Mouse (Mus musculus): Measurements from ENCODE around the gene Prkar2a. TPM values are rescaled to one million over a fixed set of nuclear protein-coding genes. Genes with fewer than 3 reads are reported as not detected.
A peak's percentile ranks its signal among the peaks of the same experiment; 100 is the strongest.
"Not testable (repeated sequence)": the region's sequence is repeated elsewhere in the genome, so short reads cannot be mapped to it uniquely, and the experiment has no call there.

Gene Prkar2a
- 24.2 and 28.2 TPM in 2 replicates for polyA plus RNA-seq (2015; fragmentation: Nextera tagmentation; extraction: Ambion mirVana)

DNA sequence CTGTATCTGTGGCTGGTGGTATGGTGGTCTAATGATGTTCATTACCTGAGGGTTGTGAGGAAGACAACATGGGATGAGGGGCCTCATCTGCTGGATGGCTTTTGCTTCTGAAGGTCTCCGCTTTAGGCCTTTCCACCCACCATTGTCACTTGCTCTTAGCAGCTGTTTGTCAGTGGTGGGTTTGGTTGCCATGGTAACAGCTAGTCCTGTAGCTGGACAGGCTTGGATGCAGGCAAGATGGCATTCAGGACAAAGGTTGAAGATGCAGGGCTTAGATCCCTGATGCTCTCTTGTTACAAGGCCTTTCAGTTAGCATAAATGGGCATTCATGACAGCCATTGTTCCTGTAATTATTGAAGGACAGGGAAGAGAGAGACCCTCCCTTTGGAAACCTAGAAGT is at the start of gene Prkar2a:
Prkar2a (plus strand) TSS at position 209 of the 400 bp plus-strand sequence.
- H3K27ac ChIP-seq = no peak within 1 kb of the TSS
- H3K4me2 ChIP-seq = no peak within 1 kb of the TSS
- WGBS = 88% methylated on average over 1 of the region's 1 CpGs
- no peaks in the 10 kb centered on the region for H3K27me3 ChIP-seq
- no peak for ATAC-seq (ENCODE audit: insufficient number of reproducible peaks, low FRiP score, low TSS enrichment, low read depth)
- H3K9ac ChIP-seq = no peak within 1 kb of the TSS
- no peaks in the 10 kb centered on the region for H3K9me3 ChIP-seq
- peaks cover 20% of the 10 kb centered on the region for H3K4me1 ChIP-seq
- H3K36me3 ChIP-seq = peaks cover 8% of the 10 kb centered on the region; the same call in 1 of the 2 replicates
- no peak within 1 kb of the TSS for H3K4me3 ChIP-seq

DNA sequence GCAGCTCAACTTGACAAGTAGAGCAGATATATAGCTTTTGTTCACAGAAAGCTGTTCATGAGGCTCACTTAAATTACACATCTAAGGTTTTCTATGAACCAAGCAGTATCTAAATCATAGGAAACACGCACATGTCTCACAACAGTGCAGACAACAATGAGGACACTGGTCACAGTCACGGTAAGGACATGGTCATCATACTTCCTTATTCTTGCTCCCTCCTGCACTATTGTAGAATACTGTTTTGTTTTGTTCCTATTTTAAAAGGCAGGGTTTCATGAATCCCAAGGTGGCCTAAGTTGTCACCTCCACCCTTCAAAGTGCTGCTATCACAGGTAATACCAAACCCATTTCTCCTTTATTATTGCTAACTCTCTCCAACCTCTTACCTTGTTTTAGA is 49.3 kb upstream of the Prkar2a start:
- WGBS = 93% methylated on average over 2 of the region's 2 CpGs
- Histone ChIP-seq H3K4me2 (no peak overlapping the region), H3K36me3 (peaks cover 34% of the 10 kb centered on the region), H3K9me3 (no peaks in the 10 kb centered on the region), H3K27me3 (no peaks in the 10 kb centered on the region), H3K27ac (no peak overlapping the region), H3K4me1 (no peaks in the 10 kb centered on the region), H3K9ac (no peak overlapping the region), H3K4me3 (no peak overlapping the region)
- ATAC-seq (ENCODE audit: insufficient number of reproducible peaks, low FRiP score, low TSS enrichment, low read depth) = no peak

DNA sequence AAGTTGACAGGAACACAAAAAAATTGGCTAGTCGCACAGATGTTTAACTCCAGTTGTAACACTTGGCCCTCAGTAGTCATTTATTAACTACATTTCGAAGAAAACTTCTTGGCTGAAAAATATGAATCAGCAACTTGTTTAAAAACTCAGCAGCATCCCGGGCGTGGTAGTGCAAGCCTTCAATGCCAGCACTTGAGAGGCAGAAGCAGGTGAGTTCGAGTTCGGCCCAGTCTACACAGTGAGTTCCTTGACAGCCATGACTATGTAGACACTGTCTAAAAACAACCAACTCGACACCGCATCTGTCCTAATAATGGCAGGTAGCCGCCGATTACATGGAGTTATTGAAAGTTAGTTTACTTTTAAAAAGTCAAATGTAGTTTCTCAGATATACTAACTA is 40.9 kb upstream of the Prkar2a start:
- Histone ChIP-seq H3K4me2 (peak overlapping the region; percentile 65), H3K4me3 (peak overlapping the region; percentile 98), H3K27ac (peak overlapping the region; percentile 93; the same call in 1 of the 2 replicates), H3K36me3 (peaks cover 3% of the 10 kb centered on the region; the same call in 1 of the 2 replicates), H3K27me3 (no peaks in the 10 kb centered on the region), H3K9me3 (no peaks in the 10 kb centered on the region), H3K4me1 (peaks cover 13% of the 10 kb centered on the region), H3K9ac (peak overlapping the region; percentile 94; the same call in 1 of the 2 replicates)
- 38% methylated on average over 10 of the region's 10 CpGs for WGBS
- no peak for ATAC-seq (ENCODE audit: insufficient number of reproducible peaks, low FRiP score, low TSS enrichment, low read depth)

DNA sequence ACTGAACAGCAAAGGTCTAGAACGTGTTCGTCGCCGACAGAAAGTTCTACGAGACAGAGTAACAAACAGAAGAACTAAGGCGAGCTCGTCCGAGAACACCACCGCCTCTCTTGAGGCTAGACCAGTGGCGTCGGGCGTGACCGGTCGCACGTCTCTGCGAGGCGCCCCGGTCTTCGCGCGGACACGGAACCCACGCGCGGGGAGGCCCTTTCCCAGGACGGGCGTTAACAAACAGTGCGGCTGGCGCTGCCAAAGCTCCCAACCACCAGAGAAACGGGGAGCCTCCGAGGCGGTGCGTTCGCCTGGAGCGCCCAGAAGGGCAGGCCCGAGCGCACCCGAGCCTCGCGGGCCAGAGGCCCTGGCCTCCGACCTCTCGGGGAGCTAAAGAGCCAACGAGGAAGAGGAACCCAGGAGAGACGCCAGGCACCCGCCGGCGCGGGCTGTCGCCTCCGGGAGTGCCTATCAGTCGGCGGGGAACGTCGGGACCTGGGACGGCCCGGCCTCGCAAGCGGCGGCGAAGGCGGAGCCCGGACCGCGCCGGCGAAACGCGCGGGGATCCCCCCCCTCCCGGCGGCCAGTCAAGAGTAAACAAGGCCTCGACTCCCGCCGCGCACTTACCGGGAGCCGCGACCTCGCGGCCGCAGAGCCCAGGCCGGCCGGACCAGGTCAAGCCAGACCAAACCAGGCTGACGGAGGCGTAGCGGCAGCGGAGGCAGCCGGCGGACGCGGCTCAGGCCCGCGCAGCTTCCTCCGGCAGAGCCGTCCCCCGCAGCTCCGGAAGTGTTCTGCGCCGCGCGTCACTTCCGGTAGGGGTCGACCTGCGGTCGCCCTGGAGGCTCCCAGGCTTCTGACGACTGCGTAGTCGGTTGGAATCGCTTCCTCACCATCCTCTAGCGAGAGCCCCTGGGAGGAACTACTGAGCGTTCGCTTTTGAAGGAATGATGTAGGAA is 40.2 kb upstream of the Prkar2a start, which contains the start of gene Arih2:
Arih2 (minus strand) TSS at position 776 of the 950 bp plus-strand sequence.
- peak within 1 kb of the TSS; percentile 93 for H3K27ac ChIP-seq
- H3K9ac ChIP-seq = peak within 1 kb of the TSS; percentile 94
- peaks cover 13% of the 10 kb centered on the region for H3K4me1 ChIP-seq
- peak; percentile 97 for ATAC-seq (ENCODE audit: insufficient number of reproducible peaks, low FRiP score, low TSS enrichment, low read depth)
- H3K36me3 ChIP-seq = no peaks in the 10 kb centered on the region
- under 1% methylated on average over 112 of the region's 112 CpGs for WGBS
- no peaks in the 10 kb centered on the region for H3K27me3 ChIP-seq
- peak within 1 kb of the TSS; percentile 65 for H3K4me2 ChIP-seq
- H3K4me3 ChIP-seq = peak within 1 kb of the TSS; percentile 98
- H3K9me3 ChIP-seq = no peaks in the 10 kb centered on the region

DNA sequence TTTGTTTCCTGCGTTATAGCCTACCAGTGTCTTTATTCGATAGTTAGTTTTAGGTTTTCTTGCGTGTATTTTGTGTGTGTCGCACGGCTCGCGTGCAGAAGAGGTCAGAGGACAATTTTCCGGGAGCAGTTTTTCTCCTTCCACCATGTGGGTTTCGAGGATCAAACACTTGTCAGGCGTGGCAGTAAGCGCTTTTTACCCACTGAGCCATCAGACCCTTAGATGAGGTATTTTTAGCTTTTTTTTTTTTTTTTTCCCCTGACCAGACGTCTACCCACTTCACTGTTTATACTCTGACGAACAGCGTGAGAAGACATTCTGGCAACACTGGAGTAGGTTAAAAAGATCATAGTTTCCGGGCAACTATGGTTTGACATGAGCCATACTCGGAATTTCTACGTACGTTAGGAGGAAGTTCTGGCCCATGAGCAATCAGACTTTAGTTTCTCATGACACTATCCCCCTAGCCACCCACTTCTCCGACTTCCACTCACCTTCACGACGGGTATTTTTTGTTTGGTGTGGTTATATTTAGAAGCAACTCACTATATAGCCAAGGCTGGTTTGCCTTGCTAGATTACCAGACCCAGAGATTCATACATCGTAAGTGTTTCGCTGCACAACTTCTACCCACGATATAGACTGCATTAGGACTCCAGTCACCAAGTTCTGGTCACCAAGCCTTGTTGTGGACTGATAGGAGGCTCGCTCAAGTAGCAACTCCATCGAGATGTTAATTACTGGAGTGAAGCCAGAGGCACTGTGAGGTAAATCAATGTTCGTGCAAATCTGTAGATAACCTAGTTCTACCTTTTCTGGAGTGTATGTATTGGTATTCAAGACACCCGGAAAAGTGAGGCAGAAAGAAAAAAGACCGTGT is 39.3 kb upstream of the Prkar2a start:
- no peaks in the 10 kb centered on the region for H3K9me3 ChIP-seq
- H3K4me2 ChIP-seq = peak overlapping the region; percentile 65
- no peak overlapping the region for H3K9ac ChIP-seq
- 0 out of 2 replicates have a peak, but pooled peaks have one; percentile 16 for ATAC-seq (ENCODE audit: insufficient number of reproducible peaks, low FRiP score, low TSS enrichment, low read depth)
- no peaks in the 10 kb centered on the region for H3K27me3 ChIP-seq
- WGBS = 26% methylated on average over 29 of the region's 29 CpGs
- peak overlapping the region; percentile 93 for H3K27ac ChIP-seq
- H3K36me3 ChIP-seq = no peaks in the 10 kb centered on the region
- H3K4me3 ChIP-seq = peak overlapping the region; percentile 98
- peaks cover 13% of the 10 kb centered on the region for H3K4me1 ChIP-seq

DNA sequence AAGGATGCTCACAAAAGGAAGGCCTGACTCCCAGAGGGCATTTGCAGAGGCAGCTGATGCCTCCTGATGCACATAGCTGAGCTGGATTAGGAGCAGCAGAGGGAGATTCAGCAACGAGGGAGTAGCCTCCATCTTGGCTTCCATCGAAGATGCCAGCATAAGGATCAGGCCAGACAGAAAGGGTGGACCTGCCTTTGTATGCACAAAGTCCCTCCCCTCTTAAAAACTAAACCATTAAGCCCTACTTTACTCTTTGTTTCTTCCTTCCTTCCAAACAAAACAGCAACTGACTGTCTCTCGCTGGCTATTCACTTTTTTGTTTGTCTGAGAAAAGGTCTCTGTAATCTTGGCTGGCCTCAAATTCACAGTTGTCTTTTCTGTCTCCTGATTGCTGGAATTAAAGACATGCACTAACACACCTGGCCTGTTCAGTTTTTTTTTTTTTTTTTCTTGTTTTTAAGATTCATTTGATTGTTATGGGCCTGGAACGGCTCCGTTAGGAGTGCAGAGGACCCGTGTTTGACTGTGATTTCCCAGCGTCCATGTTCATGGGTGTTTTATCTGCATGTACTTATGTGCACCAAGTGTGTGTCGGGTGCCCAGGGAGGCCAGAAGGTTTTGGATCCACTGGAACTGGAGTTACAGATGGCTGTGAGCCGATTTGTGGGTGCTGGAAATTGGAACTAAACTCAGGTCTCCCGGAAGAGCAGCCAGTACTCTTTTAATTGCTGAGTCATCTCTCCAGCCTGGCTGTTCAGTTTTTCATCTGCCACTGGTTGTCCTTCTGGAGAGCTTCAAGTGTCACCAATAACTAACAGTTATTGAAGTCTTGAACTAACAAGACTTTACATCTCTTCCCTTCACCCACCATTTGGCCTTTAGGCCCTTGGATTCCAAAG is 34.3 kb upstream of the Prkar2a start:
- Histone ChIP-seq H3K4me3 (no peak overlapping the region), H3K4me1 (peaks cover 5% of the 10 kb centered on the region), H3K9ac (no peak overlapping the region), H3K27ac (no peak overlapping the region), H3K4me2 (no peak overlapping the region), H3K9me3 (no peaks in the 10 kb centered on the region), H3K27me3 (no peaks in the 10 kb centered on the region), H3K36me3 (no peaks in the 10 kb centered on the region)
- ATAC-seq (ENCODE audit: insufficient number of reproducible peaks, low FRiP score, low TSS enrichment, low read depth) = no peak
- 78% methylated on average over 10 of the region's 10 CpGs for WGBS

DNA sequence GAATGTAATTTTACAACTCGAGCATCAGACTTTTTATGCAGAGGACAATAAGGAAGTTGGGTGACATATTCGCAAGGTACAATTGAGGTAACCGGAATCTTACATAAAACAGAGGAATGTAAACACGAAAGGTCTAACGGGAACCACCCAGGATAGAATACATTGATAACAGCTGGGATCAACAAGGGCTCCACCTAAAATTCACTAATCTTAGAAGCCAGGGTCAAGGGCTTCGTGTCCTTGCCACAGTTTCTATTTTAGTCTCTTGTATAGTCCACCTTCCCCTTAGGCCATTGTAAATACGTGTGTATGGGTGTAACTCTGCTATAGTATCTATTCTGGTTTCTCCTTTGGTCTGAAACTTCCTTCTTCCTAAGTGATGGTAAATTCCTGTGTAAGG is 33.2 kb upstream of the Prkar2a start:
- not testable (repeated sequence) for ATAC-seq (ENCODE audit: insufficient number of reproducible peaks, low FRiP score, low TSS enrichment, low read depth)

DNA sequence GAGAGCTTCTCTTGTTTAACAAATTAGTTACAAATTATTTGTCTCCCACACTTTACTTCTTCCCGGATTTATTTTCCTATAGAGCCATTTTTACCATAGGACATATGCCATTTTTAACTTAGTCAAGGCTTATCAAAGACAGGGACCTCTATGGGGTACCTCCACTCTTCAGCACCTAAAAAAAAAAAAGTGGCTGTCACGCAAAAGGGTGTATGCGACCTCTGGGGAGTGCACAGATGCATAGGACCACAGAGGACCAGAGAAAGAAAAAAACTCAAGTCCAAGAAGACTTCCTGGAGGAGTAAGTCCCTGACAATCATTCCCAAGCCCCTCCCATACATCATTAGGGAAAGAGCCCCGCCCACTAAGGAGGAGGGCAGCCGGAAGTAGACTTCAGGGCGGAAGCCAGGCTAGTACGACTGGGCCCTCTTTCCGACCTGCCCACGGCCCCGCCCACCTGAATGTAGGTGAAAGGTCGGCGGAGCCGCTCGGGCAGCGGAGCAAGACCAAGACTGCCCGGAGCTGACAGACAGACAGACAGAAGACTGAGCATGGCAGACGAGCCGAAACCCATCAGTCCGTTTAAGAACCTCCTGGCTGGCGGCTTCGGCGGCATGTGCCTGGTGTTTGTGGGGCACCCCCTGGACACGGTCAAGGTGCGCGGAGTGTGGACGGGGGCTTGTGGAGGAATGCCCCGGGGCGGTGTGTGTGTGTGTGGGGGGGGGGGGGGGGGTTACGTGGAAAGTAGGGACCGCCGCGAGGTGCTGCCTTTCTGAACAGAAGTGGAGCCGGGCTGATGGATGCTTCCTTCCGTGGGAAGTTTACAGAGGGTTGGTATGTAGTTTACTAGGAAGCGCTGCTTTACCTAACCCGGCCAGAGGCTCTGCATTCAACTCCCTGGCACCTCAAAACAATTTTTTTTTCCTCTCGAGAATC is 27.2 kb upstream of the Prkar2a start, which contains the start of gene Slc25a20:
Slc25a20 (plus strand) TSS at position 412 of the 936 bp plus-strand sequence.
- Histone ChIP-seq H3K4me1 (peaks cover 11% of the 10 kb centered on the region), H3K36me3 (no peaks in the 10 kb centered on the region), H3K9me3 (no peaks in the 10 kb centered on the region), H3K27me3 (no peaks in the 10 kb centered on the region), H3K27ac (peak within 1 kb of the TSS; percentile 22; the same call in 1 of the 2 replicates), H3K4me3 (peak within 1 kb of the TSS; percentile 65), H3K9ac (peak within 1 kb of the TSS; percentile 62), H3K4me2 (peak within 1 kb of the TSS; percentile 75)
- peak; percentile 83 for ATAC-seq (ENCODE audit: insufficient number of reproducible peaks, low FRiP score, low TSS enrichment, low read depth)
- 3% methylated on average over 35 of the region's 37 CpGs for WGBS

More for the DNA sequence above, 33.2 kb upstream of the Prkar2a start:
- not testable (repeated sequence) for H3K9me3 ChIP-seq, H3K4me2 ChIP-seq, H3K4me3 ChIP-seq, H3K4me1 ChIP-seq, H3K36me3 ChIP-seq, H3K27ac ChIP-seq, H3K27me3 ChIP-seq, H3K9ac ChIP-seq
- 67% methylated on average over 7 of the region's 7 CpGs for WGBS

DNA sequence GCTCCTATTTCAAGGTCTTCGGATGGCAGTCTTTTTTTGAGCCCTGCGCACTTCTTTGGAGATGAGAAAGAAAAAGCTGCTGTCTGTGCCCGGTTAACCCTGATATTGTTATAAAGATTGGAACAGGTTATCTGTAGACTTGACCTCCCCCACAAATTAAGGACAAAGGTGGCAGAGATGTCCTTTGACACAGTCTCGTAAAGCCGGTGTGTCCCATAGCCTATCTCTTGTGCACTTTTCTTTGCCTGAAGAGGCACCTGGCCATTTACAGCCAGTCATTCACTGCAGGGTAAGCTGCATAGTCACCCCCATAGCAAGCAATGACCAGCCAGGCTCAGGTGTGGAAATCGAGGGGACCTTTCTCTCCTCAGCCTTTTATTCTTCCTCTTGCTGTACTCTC is 26.5 kb upstream of the Prkar2a start:
- WGBS = 43% methylated on average over 6 of the region's 6 CpGs
- H3K9ac ChIP-seq = peak overlapping the region; percentile 62
- no peaks in the 10 kb centered on the region for H3K27me3 ChIP-seq

DNA sequence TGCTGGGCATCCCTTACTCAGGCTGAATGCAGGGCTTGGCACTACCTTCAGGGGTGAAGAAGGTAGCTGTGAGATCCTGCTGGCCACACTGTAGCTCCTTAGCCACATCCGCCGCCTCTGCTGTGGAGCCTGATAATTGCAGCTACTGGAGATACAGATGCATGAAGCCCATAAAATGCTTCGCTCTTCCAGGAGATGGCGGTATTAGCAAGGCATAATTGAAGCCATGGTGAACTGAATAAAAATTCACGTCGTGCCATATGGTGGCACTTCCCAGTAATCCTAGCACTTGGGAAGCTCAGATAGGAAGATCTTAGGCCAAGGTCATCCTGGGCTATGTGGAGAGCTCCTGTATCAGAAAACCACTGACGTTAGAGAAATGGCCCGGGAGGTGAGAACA is 19.2 kb upstream of the Prkar2a start:
- no peaks in the 10 kb centered on the region for H3K27me3 ChIP-seq
- no peaks in the 10 kb centered on the region for H3K4me1 ChIP-seq
- no peak overlapping the region for H3K4me2 ChIP-seq
- H3K4me3 ChIP-seq = no peak overlapping the region
- H3K27ac ChIP-seq = no peak overlapping the region
- peaks cover 41% of the 10 kb centered on the region for H3K36me3 ChIP-seq
- WGBS = 55% methylated on average over 8 of the region's 8 CpGs
- H3K9me3 ChIP-seq = no peaks in the 10 kb centered on the region
- ATAC-seq (ENCODE audit: insufficient number of reproducible peaks, low FRiP score, low TSS enrichment, low read depth) = no peak
- H3K9ac ChIP-seq = no peak overlapping the region

More for the DNA sequence above, 26.5 kb upstream of the Prkar2a start:
- H3K36me3 ChIP-seq = no peaks in the 10 kb centered on the region
- H3K4me2 ChIP-seq = peak overlapping the region; percentile 75
- no peak overlapping the region for H3K27ac ChIP-seq
- H3K4me3 ChIP-seq = peak overlapping the region; percentile 65
- peaks cover 11% of the 10 kb centered on the region for H3K4me1 ChIP-seq
- ATAC-seq (ENCODE audit: insufficient number of reproducible peaks, low FRiP score, low TSS enrichment, low read depth) = no peak
- no peaks in the 10 kb centered on the region for H3K9me3 ChIP-seq
